9 mouse cellular contexts compared by ENCODE assay signal in the genomic region with DNA sequence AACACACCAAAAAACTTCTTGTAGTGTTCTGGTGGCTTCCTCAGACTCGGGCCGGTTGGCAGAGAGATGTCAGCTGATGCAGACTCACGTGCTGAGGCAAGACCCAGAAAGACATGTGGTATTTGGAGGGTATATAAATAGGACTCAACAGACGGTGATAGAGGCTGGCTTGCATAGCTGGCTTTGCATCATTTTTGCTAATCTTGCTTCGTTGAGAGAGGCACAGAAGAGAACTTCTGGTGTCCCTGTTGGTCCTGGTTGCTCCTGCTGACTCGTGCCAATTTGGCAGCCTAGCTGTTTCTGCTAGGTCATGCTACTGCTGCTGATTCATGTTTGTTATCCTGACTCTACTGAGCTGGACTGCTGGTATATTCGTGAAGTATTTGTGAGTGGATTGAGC. TPM values are rescaled to one million over a fixed set of nuclear protein-coding genes. Genes with fewer than 3 reads are reported as not detected.
DNase-seq lines count a peak whose midpoint lies in the region; ATAC-seq and TF ChIP-seq lines count a peak whose summit lies in the region.
"Had no signal": no experiment of that assay in that cellular context is flagged by ENCODE, and none has a peak within 500 bp of the region (broad histone marks: within the 10 kb centered on the region; RNA-seq: fewer than 3 reads in every experiment).

No protein-coding gene starts in this region.

- no peak for TF ChIP-seq CTCF in MEL (IDR thresholded peaks at IDR 0.05 in 2 of 3, conservative IDR thresholded peaks at IDR 0.05 in 1 of 3; ENCODE audit: control insufficient read depth in 1 of 3, insufficient read depth in 1 of 3, low read depth in 2 of 3, low read length in 3 of 3, poor library complexity in 1 of 3, severe bottlenecking in 1 of 3)

- DNase-seq in adrenal gland, adult (ENCODE audit: inconsistent age in 2 of 2, low spot score in 1 of 2) = peak; percentile 66 to 80
- DNase-seq in adrenal gland, adult 18-20 months (ENCODE audit: low spot score in 2 of 2) = no peak
- DNase-seq in MEL (ENCODE audit: low read depth, low spot score) = peak; percentile 61
- DNase-seq in cerebellum, postnatal 25 days = peak; percentile 70 to 79
- DNase-seq in layer of hippocampus, postnatal 10 days (ENCODE audit: low spot score in 2 of 2) = peak; percentile 25 to 26
- DNase-seq in kidney, adult 11 months = no peak
- DNase-seq: gastrocnemius, postnatal 25 days had no signal

- no peak for ATAC-seq in megakaryocyte progenitor cell, adult 5-6 weeks (replicated peaks; ENCODE audit: poor library complexity)
- ATAC-seq in intestine, embryonic 15.5 days = no peak

- H3K4me2 ChIP-seq in intestine, embryonic 15.5 days (replicated peaks) = no peak overlapping the region

- peaks cover 8 to 13% of the 10 kb centered on the region in 2 experiments for H3K4me1 ChIP-seq in MEL (ENCODE audit: control insufficient read depth in 1 of 2, insufficient read depth in 2 of 2, low read length in 2 of 2)
- H3K4me1 ChIP-seq in intestine, embryonic 15.5 days (replicated peaks) = peaks cover 6% of the 10 kb centered on the region; the same call in 1 of the 2 replicates

- peaks cover 26 to 69% of the 10 kb centered on the region in 2 experiments for H3K36me3 ChIP-seq in MEL (ENCODE audit: control insufficient read depth in 1 of 2, insufficient read depth in 2 of 2, low read length in 2 of 2)
- peaks cover 24% of the 10 kb centered on the region for H3K36me3 ChIP-seq in intestine, embryonic 15.5 days

- no peaks in the 10 kb centered on the region for H3K27me3 ChIP-seq in MEL (ENCODE audit: control insufficient read depth in 1 of 2, insufficient read depth in 2 of 2, low read length in 2 of 2)
- H3K27me3 ChIP-seq in intestine, embryonic 15.5 days (replicated peaks) = no peaks in the 10 kb centered on the region

- H3K27ac ChIP-seq in MEL (ENCODE audit: control insufficient read depth, low read depth, low read length) = peak overlapping the region; percentile 25
- H3K27ac ChIP-seq in intestine, embryonic 15.5 days = no peak overlapping the region

- peak; percentile 25 to 38; a peak in 2 of 4 replicates for TF ChIP-seq EP300 in MEL (IDR thresholded peaks at IDR 0.05; ENCODE audit: low read depth in 1 of 2, low read length in 2 of 2)

- no peak for TF ChIP-seq RAD21 in MEL (IDR thresholded peaks at IDR 0.05; ENCODE audit: low read depth, low read length)

- H3K9me3 ChIP-seq in MEL (replicated peaks; ENCODE audit: insufficient read depth, low read length) = no peaks in the 10 kb centered on the region
- no peaks in the 10 kb centered on the region for H3K9me3 ChIP-seq in intestine, embryonic 15.5 days

- TF ChIP-seq POLR2A in MEL (IDR thresholded peaks at IDR 0.05; ENCODE audit: control insufficient read depth in 1 of 2, insufficient read depth in 1 of 2, low read depth in 1 of 2, low read length in 2 of 2, poor library complexity in 1 of 2) = no peak

- H3K79me2 ChIP-seq in MEL (ENCODE audit: control insufficient read depth, insufficient read depth, low read length, poor library complexity) = peaks cover 11% of the 10 kb centered on the region; the same call in 1 of the 2 replicates

- H3K9ac ChIP-seq in MEL (ENCODE audit: control insufficient read depth, low read depth, low read length, poor library complexity, severe bottlenecking) = no peak overlapping the region
- no peak overlapping the region for H3K9ac ChIP-seq in intestine, embryonic 15.5 days

- no peak overlapping the region for H3K4me3 ChIP-seq in MEL (ENCODE audit: control insufficient read depth in 1 of 2, insufficient read depth in 1 of 2, low read depth in 2 of 2, low read length in 2 of 2)
- H3K4me3 ChIP-seq in intestine, embryonic 15.5 days (replicated peaks) = no peak overlapping the region

- 88% methylated on average over 7 of the region's 7 CpGs for WGBS in intestine, embryonic 15.5 days

TF ChIP-seq in MEL, 35 proteins besides CTCF, POLR2A, EP300 and RAD21 (continues in another document):
- peak; percentile 47; the same call in 1 of the 2 replicates for TF ChIP-seq MEF2A (IDR thresholded peaks at IDR 0.05; ENCODE audit: extremely low read depth, insufficient replicate concordance, low read depth, low read length, poor library complexity, severe bottlenecking)
- TF ChIP-seq ZMIZ1 (IDR thresholded peaks at IDR 0.05; ENCODE audit: low read depth, low read length) = no peak
- no peak for TF ChIP-seq MYC (IDR thresholded peaks at IDR 0.05; ENCODE audit: low read depth, low read length)
- TF ChIP-seq KAT2A (conservative IDR thresholded peaks at IDR 0.05; ENCODE audit: low read depth, low read length) = no peak
- peak; percentile 69; the same call in 1 of the 2 replicates for TF ChIP-seq MAFK (IDR thresholded peaks at IDR 0.05; ENCODE audit: borderline replicate concordance, low read depth, low read length)
- TF ChIP-seq GATA1 (IDR thresholded peaks at IDR 0.05; ENCODE audit: low read depth, low read length) = no peak
- TF ChIP-seq E2F4 (IDR thresholded peaks at IDR 0.05; ENCODE audit: borderline replicate concordance, low read depth, low read length) = no peak
- no peak for TF ChIP-seq NRF1 (IDR thresholded peaks at IDR 0.05; ENCODE audit: insufficient read depth, low read depth, low read length, poor library complexity, severe bottlenecking)
- no peak for TF ChIP-seq JUND (IDR thresholded peaks at IDR 0.05; ENCODE audit: low read depth, low read length)
- TF ChIP-seq MAX (IDR thresholded peaks at IDR 0.05; ENCODE audit: low read length) = 0 out of 2 replicates have a peak, but pooled peaks have one; percentile 50
- no peak for TF ChIP-seq TAL1 (IDR thresholded peaks at IDR 0.05; ENCODE audit: low read length)
- no peak for TF ChIP-seq CHD2 (IDR thresholded peaks at IDR 0.05; ENCODE audit: low read length)
- peak; percentile 82 for TF ChIP-seq BHLHE40 (IDR thresholded peaks at IDR 0.05; ENCODE audit: borderline replicate concordance, low read depth, low read length)
- no peak for TF ChIP-seq ZKSCAN1 (IDR thresholded peaks at IDR 0.05; ENCODE audit: low read depth, low read length)
- 0 out of 4 replicates have a peak, but pooled peaks of 1 of the 2 experiments have one; percentile 35 for TF ChIP-seq USF2 (IDR thresholded peaks at IDR 0.05; ENCODE audit: borderline replicate concordance in 1 of 2, insufficient read depth in 1 of 2, low read depth in 1 of 2, low read length in 2 of 2)
- TF ChIP-seq TCF12 (IDR thresholded peaks at IDR 0.05; ENCODE audit: low read depth, low read length) = 0 out of 2 replicates have a peak, but pooled peaks have one; percentile 23
- TF ChIP-seq MAZ (IDR thresholded peaks at IDR 0.05; ENCODE audit: low read depth, low read length) = no peak
- no peak for TF ChIP-seq NELFE (IDR thresholded peaks at IDR 0.05; ENCODE audit: low read depth, low read length)
- no peak for TF ChIP-seq HCFC1 (IDR thresholded peaks at IDR 0.05; ENCODE audit: low read depth, low read length)
- TF ChIP-seq ETS1 (IDR thresholded peaks at IDR 0.05; ENCODE audit: low read depth, low read length) = peak; percentile 79
- no peak for TF ChIP-seq ZC3H11A (IDR thresholded peaks at IDR 0.05; ENCODE audit: low read depth, low read length)
- peak; percentile 82; the same call in 1 of the 2 replicates for TF ChIP-seq USF1 (IDR thresholded peaks at IDR 0.05; ENCODE audit: low read depth, low read length)
- 0 out of 2 replicates have a peak, but pooled peaks have one; percentile 37 for TF ChIP-seq POLR2AphosphoS2 (IDR thresholded peaks at IDR 0.05; ENCODE audit: low read length)
- TF ChIP-seq CHD1 (IDR thresholded peaks at IDR 0.05; ENCODE audit: low read depth, low read length) = no peak
- TF ChIP-seq RCOR1 (IDR thresholded peaks at IDR 0.05; ENCODE audit: low read depth, low read length) = no peak
- no peak for TF ChIP-seq GABPA (IDR thresholded peaks at IDR 0.05; ENCODE audit: low read depth, low read length)
- TF ChIP-seq SIN3A (IDR thresholded peaks at IDR 0.05; ENCODE audit: low read length) = no peak; the same call in 1 of the 2 replicates
- TF ChIP-seq SMC3 (IDR thresholded peaks at IDR 0.05; ENCODE audit: low read depth, low read length) = no peak
- no peak for TF ChIP-seq ELF1 (IDR thresholded peaks at IDR 0.05; ENCODE audit: low read depth, low read length)
- TF ChIP-seq ZNF384 (IDR thresholded peaks at IDR 0.05; ENCODE audit: low read depth, low read length) = no peak

RNA-seq across cellular contexts. Expression of gene Klhl22, which starts 9.4 kb away (rescaled TPM):
- 10 to 100 TPM; 29.8 to 38.3 TPM for total RNA-seq in adrenal gland, adult 18-20 months (2021)
- total RNA-seq in MEL (2012; rRNA removed) = 93.6 and 97.0 TPM in 2 replicates
- polyA plus RNA-seq in MEL (2012; ENCODE audit: insufficient read depth in 1 of 2, insufficient read length in 2 of 2, low read depth in 1 of 2, low replicate concordance in 2 of 2, missing spikeins in 1 of 2) = 100 to 1,000 TPM in 1 of 2 experiments, 10 to 100 TPM in 1; 82.4 to 191 TPM
- total RNA-seq in layer of hippocampus, postnatal 10 days (2021) = 100 to 1,000 TPM; 108 TPM
- 7.5 and 10.6 TPM in 2 replicates for total RNA-seq in megakaryocyte progenitor cell, adult 5-6 weeks (2015)
- total RNA-seq in megakaryocyte progenitor cell, adult 5-6 weeks (2017) = 12.8 and 34.6 TPM in 2 replicates
- polyA plus RNA-seq in intestine, embryonic 15.5 days (2015; fragmentation: Nextera tagmentation; extraction: Ambion mirVana) = 52.3 and 55.6 TPM in 2 replicates

RNA-seq across cellular contexts. Expression of gene Scarf2, which starts 28.2 kb away (rescaled TPM):
- total RNA-seq in adrenal gland, adult 18-20 months (2021) = 10 to 100 TPM in 1 of 2 experiments, 1 to 10 TPM in 1; 9.5 to 11.7 TPM
- 0.62 TPM in 2 replicates for total RNA-seq in MEL (2012; rRNA removed)
- 1 to 10 TPM in 1 of 2 experiments, not detected in 1; 1.2 TPM for polyA plus RNA-seq in MEL (2012; ENCODE audit: insufficient read depth in 1 of 2, insufficient read length in 2 of 2, low read depth in 1 of 2, low replicate concordance in 2 of 2, missing spikeins in 1 of 2)
- total RNA-seq in layer of hippocampus, postnatal 10 days (2021) = 1 to 10 TPM; 4.7 to 5.0 TPM
- total RNA-seq in megakaryocyte progenitor cell, adult 5-6 weeks (2015) = 0.10 TPM in 1 of 2 replicates, not detected in the other
- 0.07 TPM in 1 of 2 replicates, not detected in the other for total RNA-seq in megakaryocyte progenitor cell, adult 5-6 weeks (2017)
- 11.5 and 11.7 TPM in 2 replicates for polyA plus RNA-seq in intestine, embryonic 15.5 days (2015; fragmentation: Nextera tagmentation; extraction: Ambion mirVana)

RNA-seq across cellular contexts. Expression of gene Med15, which starts 36.1 kb away (rescaled TPM):
- 10 to 100 TPM; 57.1 to 58.2 TPM for total RNA-seq in adrenal gland, adult 18-20 months (2021)
- total RNA-seq in MEL (2012; rRNA removed) = 25.9 and 27.6 TPM in 2 replicates
- polyA plus RNA-seq in MEL (2012; ENCODE audit: insufficient read depth in 1 of 2, insufficient read length in 2 of 2, low read depth in 1 of 2, low replicate concordance in 2 of 2, missing spikeins in 1 of 2) = 10 to 100 TPM in 1 of 2 experiments, not detected in 1; 62.0 TPM
- 10 to 100 TPM; 66.2 to 69.6 TPM for total RNA-seq in layer of hippocampus, postnatal 10 days (2021)
- 42.7 and 43.0 TPM in 2 replicates for total RNA-seq in megakaryocyte progenitor cell, adult 5-6 weeks (2015)
- 15.5 and 26.5 TPM in 2 replicates for total RNA-seq in megakaryocyte progenitor cell, adult 5-6 weeks (2017)
- polyA plus RNA-seq in intestine, embryonic 15.5 days (2015; fragmentation: Nextera tagmentation; extraction: Ambion mirVana) = 38.0 and 43.0 TPM in 2 replicates

Comparison
In these comparisons a context has a peak if more than half of its experiments do, and no peak if none do; other contexts are left out.
1. DNase-seq: peak in adrenal gland, adult (2 of 2), MEL (single experiment), cerebellum, postnatal 25 days (2 of 2) and layer of hippocampus, postnatal 10 days (2 of 2); none in adrenal gland, adult 18-20 months (0 of 2) and kidney, adult 11 months (single experiment).